Mouse (Mus musculus) neural tube, postnatal 0 days (tissue): ENCODE results near the gene Rad17. TPM values are rescaled to one million over a fixed set of nuclear protein-coding genes. Genes with fewer than 3 reads are reported as not detected.

ENCODE experiments used
- polyA plus RNA-seq: library from polyadenylated mRNA; unstranded; fragments of >200 nt; fragmentation: Nextera tagmentation; extraction: Ambion mirVana; gene quantifications from 2 replicates; pipeline ENCODE4 v1.2.1, GENCODE M21; 2015

Gene Rad17
- 12.8 and 14.2 TPM in 2 replicates for polyA plus RNA-seq

GRCm38 (mm10) chr13:100650550-100651438, at the start of gene Rad17, which contains the start of gene Ak6:
Gene Rad17, minus strand, starts transcription at chr13:100651051.
Gene Ak6, plus strand, starts transcription at chr13:100650979.

DNA sequence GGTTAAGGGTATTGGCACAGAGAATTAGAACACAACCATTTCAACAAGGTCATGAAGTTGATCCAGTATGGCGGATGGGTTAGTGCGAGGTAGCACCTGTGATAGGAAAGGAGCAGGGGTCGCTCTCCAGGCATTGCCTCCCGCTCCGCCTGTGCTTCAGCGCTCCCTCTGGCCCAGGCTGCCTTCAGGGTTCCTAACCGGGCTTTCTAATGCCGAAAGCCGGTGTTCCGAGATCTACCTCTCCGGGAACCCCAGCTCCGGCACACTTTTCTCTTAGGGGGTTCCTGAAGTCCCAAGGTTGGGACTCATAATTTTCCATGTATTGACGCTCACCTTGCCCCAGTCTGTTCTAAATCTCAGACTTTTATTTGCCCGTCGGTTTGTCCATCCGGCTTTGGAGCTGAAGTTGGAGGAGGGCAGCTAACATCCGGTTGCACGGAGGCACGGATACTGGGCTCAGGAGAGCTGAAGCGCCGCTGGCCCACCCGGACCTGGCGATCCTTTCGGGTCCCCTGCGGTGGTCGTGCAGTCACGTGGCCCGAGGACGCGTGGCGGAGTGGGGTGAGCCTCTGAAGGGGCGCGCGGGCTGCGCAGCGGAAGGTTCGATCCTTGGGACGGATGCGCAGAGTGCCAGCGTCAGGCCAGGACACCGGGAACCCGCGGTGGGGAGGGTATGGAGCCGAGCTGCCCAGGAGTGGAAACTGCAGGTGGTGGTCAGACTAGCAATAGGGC, 18.6 kb upstream of the Rad17 start, which contains the start of gene Ccdc125:
TSS of gene Ccdc125 (plus strand) at position 427 of the 732 bp plus-strand sequence.

DNA sequence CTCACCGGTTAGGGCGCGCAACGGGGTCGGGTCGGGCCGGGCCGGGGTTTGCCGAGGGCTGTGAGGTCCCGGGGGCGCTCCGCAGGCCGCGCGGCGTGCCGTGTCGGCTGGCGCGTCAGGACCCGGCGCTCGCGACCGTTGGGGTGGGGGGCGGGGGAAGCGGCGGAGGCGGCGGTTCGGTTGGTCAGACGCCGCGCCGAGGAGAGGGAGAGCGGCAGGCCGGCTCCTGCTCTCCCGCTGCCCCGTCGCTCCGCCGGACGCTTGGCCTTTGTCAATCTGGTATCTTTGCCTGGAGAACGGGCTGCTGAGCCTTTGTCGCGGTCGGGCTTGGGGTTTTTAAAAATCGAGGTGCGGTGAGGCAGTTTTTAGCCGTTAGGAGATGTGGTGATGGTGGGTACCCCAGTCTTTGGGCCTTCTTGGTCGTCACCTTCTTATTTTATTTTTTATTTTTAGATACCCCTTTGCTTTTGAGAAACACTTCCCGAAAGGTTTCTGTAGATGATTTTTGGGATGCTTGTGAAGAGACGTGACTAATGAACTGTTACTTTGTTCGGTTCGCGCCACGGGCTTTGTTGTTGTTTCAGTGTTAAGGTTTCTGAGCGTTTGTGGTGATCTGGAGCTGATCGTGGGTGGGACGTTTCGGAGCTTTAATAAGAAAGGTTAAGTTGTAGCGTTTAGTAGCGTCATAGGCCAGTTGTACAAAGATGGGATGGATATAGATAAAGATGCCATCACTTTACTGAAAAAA, 762 bp upstream of the Rad17 start, which contains the start of gene Taf9:
TSS of gene Taf9 (plus strand) at position 141 of the 748 bp plus-strand sequence.

DNA sequence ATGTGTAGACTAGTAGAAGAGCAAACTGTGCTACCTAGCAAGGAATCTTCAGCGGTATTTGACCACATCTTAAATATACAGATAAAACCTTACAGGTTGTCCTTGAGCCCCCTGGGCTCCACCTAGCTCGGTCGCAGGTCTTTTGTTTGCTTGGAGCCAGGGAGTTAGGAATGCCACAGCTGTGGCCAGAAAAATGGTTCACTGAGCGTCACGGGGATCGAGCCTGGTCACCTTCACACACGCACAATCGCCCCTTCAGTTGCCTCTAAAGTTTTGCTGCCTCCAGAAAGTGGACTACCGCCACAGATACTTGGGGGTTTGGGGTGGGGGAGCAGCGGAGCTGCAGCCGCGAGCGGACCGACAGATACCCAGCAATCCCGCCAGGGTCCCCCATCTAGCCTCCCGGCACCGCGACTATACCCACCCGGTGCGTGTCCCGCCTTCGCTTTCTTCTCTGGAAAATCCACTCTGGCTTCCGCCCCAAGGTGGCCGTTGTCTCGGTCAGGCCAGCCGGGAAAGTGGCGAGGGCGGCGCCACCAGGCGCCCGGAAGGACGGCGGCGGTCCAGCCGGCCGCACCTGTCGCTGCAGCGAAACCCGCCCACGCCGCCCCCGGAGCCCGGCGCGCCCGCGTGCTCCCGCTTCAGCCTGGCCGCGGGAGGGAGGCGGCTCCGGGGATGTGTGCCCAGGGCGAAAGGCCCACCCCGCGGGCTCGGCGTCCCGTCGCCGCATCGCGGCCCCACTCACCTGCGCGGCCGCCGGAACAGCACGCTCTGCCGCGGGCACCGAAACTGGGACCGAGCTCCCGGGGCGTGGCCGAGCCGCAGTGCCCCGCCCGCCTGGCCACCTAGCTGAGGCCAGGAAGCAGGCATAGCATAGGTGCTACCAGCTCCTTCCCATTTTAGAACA, 34.4 kb downstream of the Rad17 start, which contains the start of gene Marveld2:
TSS of gene Marveld2 (minus strand) at position 791 of the 907 bp plus-strand sequence.

Other genes with a start within 250 kb of the Rad17 start
- 0.05 TPM in 1 of 2 replicates, not detected in the other for gene Naip1, start 198.2 kb downstream of the Rad17 start, polyA plus RNA-seq
- 61.4 and 62.5 TPM in 2 replicates for gene Gtf2h2, start 158.5 kb downstream of the Rad17 start, polyA plus RNA-seq
- 9.9 and 11.7 TPM in 2 replicates for gene Ocln, start 98.3 kb downstream of the Rad17 start, polyA plus RNA-seq
- gene Marveld2, start 34.1 kb downstream of the Rad17 start, polyA plus RNA-seq, result 2.5 and 2.7 TPM in 2 replicates
- gene Ak6, start 72 bp downstream of the Rad17 start, polyA plus RNA-seq, result 278 and 282 TPM in 2 replicates
- gene Taf9, start 528 bp upstream of the Rad17 start, polyA plus RNA-seq, result 34.7 and 40.9 TPM in 2 replicates
- gene Ccdc125, start 18.7 kb upstream of the Rad17 start, polyA plus RNA-seq, result 1.1 and 1.5 TPM in 2 replicates
- gene Cdk7, start 79.9 kb upstream of the Rad17 start, polyA plus RNA-seq, result 31.7 and 34.0 TPM in 2 replicates
- gene Mrps36, start 93.6 kb upstream of the Rad17 start, polyA plus RNA-seq, result 208 and 224 TPM in 2 replicates
- 4.0 and 4.4 TPM in 2 replicates for gene Cenph, start 124.8 kb upstream of the Rad17 start, polyA plus RNA-seq
- gene Ccnb1, start 135.5 kb upstream of the Rad17 start, polyA plus RNA-seq, result 16.1 and 17.3 TPM in 2 replicates
- 28.9 and 30.9 TPM in 2 replicates for gene Slc30a5, start 182.4 kb upstream of the Rad17 start, polyA plus RNA-seq